Mouse (Mus musculus) cerebellum, postnatal 25 days (tissue): ENCODE measurements around the gene P2ry14.
"Not testable (repeated sequence)": the region's sequence is repeated elsewhere in the genome, so short reads cannot be mapped to it uniquely, and the experiment has no call there.

Experiments used
- DNase-seq, 2 experiments: peaks; one replicate each; pipeline ENCODE4 v3.0.0; 2021; ENCODE audit warnings: mixed read lengths in 2 of 2

P2ry14 gene

GRCm38 (mm10) chr3:59141507-59142305, 11.7 kb downstream of the P2ry14 start:
- no peak for DNase-seq

GRCm38 (mm10) chr3:59140941-59141340, 12.5 kb downstream of the P2ry14 start:
- DNase-seq, result not testable (repeated sequence)

- DNase-seq, result no peak
Observed at GRCm38 (mm10) chr3:59140115-59140514, 13.3 kb downstream of the P2ry14 start.

DNA sequence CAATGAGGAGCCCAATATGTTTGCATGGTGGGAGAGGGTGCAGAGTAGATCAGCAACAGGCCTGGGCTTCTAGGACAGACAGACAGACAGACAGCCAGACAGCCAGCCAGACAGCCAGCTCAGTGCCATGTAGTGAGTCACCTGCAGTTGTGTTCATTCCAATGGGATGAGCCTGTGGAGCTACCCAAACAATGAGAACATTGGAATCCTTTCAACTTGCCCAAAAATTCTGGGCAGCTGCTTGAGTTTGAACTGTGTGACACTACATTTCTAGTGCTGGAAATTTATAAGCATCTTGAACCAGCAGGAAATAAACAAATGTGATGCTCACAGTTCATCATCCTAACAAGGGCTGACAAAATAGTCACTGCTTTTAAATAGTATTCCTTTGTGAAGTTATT, 13.8 kb downstream of the P2ry14 start:
- no peak for DNase-seq

DNA sequence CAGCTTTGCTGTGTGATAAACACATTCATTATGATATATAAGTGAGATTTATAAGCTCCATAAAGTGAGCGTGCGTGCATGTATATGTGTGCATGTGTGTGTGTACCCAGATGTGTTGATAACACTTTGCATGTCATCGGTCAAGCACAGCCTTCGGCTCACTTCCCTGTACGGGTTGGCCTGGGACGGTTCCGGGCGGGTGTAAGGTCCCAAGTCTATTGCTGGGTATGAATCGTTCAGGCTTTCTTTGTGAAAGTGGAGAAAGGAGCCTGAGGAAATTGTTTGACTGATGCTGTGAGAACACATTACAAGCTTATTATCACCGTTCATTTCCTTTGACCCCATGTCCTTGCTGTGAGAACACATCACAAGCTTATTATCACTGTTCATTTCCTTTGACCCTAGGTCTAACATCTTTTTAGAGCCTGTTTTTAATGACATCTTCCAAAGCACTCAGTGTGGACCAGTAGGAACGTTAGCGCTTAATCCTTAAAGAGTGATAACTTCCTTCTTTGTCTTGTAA, 14.4 kb downstream of the P2ry14 start:
- no peak for DNase-seq

DNA sequence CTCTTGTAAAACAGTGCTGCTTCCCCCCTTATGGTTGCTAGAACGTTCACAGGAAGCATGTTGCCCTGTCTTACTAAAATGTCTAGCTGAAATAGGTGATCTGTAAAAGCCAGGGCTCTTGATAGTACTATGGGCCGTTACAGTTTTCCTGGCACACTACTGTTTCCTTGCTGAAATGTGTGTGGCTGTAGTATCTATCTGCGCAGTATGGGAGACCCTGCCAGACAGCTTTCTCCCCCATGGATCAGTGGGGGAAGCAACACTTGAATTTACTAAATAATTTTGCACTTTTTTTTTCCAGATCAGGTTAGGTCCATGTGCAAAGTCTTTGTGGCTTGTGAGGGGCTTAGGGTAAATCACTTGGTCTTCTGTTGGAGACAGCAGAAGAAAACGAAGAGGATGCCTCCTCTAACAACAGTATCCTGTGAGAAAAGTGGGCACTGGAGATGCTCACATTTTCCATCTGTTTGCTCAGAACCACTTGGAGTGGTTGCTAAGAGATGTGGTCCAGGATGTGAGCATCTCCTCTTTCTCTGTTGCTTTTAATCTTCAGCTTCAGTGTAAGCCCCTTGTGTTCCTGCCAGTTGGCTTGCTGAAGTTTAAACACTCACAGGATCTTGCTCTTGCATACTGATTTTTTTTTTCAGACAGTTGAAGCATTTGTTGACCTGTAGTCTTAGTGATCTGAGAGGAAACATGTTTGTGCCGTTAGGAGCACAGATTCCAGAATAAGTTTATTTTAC, 17.3 kb downstream of the P2ry14 start:
- DNase-seq, result no peak

DNA sequence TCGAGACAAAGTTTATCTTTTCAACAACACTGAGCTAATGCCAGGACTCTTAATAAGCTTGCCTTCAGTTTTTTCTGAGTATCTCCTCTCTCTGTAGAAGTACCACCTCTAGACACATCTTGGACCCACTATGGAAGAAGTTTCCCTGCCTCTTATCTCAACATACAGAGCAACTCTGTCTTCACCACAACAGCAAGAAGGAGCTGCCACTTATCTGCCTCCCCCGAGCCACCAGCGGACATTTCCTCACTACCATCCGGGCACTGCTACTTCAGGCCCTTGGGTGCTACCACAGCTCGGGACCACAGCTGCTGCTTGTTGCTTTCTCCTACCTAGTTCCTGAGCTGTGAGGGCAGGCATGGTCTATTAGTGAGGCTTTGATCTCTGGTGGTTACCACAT, 20.2 kb downstream of the P2ry14 start:
- no peak for DNase-seq

DNA sequence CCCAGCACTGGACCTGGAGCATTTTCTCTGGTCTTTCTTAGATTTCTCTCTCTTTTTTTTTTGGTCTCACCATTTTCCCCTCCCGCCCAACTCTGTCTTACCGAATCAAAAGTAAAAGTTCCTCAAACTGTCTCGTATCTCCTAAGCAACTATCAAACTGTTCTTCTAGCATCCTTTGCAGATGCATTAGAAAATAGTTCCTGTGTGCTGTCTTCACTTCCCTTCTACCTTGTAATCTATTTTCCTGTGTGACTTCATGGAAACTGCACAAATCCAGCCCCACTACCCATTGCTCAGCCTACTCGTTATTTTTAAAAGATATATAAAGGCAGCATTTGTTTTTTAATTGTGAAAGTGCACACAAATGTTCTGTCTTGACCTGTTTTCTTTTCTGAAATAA, 21.5 kb downstream of the P2ry14 start:
- DNase-seq, result no peak

GRCm38 (mm10) chr3:59131081-59131480, 22.3 kb downstream of the P2ry14 start:
- DNase-seq, result no peak

- no peak for DNase-seq
Observed at GRCm38 (mm10) chr3:59130431-59130830, 23.0 kb downstream of the P2ry14 start.

- DNase-seq, result no peak
Observed at GRCm38 (mm10) chr3:59129547-59129946, 23.9 kb downstream of the P2ry14 start.

DNA sequence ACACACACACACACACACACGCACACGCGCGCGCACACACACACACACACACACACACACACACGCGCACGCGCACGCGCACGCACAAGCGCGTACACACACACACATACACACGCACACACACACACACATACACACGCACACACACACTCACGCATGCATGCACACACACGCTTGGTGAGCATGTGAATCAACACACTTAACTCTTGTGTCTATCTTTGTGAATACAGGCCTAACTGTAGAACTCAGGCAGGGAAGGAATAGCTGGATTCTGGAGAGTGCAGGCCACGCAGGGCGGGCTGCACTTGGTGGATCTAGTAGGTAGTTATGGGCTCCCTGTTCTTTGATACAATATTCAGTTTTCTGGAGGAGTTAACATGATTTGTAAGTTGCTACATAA, 24.7 kb downstream of the P2ry14 start:
- DNase-seq, result no peak

- DNase-seq, result no peak
Observed at GRCm38 (mm10) chr3:59125783-59126555, 27.4 kb downstream of the P2ry14 start.

DNA sequence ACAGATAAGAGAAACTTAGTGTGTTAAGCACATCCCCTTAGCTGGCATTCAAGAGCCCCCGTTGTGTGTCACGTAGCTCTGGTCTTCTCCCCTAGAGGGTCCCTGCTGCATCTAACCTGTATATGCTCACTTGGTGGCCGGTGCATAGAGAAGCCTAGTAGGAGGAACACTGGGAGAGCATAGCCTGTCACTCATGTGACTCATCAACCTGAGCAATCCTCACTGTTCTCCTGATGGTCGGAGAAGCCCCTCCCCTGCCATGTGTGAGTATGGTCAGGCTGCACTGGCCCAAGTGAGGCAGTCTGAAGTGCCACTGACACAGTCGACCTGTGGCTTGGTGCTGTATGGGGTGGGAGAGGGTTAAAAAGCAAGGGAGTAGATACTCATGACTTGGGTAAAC, 28.4 kb downstream of the P2ry14 start:
- DNase-seq, result no peak

DNA sequence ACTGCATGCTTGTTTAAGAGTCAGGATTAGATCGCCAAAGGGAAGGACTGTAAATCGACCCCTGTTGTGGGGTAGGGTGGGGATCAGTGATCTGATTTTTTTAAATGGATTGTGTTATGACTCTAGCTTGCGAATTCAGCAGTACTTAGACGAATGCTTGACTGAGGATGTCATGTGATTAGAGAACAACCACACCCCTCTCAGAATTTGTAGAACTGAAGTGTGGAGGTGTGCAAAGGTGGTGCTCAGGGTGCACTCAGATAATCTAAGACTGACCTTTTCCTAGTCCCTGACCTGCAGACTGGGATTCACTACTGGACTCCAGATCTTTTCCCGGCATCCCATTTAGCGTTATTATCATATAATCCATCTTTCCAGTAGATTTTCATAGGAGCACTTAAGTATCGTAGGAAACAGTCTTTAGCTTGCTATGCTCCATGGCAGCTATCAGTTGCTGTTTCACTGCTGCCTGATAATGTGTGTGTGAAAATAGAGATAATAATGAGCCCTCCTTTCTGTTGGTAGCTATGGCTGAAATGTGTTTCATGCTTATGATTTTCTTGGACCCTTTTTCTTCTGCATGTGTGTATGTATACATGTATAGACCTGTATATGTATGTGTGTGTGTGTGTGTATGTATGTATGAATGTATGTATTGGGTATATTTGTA, 31.5 kb downstream of the P2ry14 start:
- no peak for DNase-seq

DNA sequence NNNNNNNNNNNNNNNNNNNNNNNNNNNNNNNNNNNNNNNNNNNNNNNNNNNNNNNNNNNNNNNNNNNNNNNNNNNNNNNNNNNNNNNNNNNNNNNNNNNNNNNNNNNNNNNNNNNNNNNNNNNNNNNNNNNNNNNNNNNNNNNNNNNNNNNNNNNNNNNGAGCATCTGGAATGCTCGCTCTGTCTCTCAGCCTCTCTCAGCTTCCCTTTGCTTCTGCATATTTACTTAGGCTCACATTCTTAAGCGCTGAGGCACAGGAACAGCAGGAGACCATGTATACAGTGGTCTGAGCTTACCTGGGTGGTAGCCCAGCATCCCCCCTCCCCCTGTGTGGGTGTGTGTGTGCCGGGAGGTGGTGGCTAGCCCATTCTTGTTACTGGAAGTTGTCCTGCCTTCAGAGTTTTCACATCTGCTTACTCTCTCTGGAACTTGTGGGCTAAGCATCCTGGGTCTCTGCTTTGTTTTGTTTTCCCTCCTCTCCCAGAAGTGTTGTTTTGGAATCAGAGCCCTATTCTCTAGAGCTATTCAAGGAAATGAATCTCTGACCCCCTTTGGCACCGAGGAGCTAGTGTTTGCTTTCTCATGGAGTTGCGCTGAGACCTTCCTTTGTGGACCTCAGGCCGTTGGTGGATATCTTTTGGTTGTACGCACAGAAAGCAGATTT, 32.2 kb downstream of the P2ry14 start:
- no peak for DNase-seq

DNA sequence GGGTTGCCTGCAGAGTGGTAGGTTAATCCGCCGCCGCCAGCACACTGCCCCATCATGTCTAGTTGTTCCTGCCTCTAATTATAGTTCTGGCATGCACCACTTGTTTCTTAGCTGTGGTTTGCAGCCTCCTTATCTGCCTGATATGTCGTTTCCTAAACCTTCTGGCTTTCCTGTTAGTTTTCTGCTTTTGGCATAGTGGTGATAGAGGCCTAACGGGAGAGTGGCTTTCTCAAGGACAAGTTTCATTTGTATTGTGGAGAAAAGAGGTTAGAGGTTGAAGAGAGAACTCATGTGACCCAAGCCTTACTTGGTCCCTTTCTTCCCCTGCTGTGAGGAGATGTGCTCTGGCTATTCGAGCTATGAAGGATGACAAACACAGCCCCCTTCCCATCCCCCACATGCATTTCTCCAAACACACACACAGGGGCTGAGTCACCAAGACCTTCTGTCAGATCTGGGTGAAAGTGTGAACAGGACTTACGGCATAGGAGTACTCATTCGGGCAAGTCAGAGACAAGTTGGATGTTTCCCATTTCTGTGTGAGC, 39.4 kb downstream of the P2ry14 start:
- DNase-seq, result no peak

DNA sequence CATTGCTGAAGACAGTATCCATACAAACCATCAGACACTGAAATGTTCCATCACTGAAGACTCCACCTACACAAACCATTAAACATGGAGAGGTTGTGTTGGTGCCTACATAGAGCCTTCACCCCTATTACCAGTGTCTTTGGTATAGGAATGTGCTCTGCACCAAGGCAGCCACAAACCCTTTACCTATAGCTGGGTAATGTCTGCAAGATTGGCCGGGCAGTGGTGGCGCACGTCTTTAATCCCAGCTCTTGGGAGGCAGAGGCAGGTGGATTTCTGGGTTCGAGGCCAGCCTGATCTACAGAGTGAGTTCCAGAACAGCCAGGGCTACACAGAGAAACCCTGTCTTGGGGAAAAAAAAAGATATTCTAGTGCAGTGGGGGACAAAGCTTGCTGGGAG, 40.1 kb downstream of the P2ry14 start:
- DNase-seq, result not testable (repeated sequence)

GRCm38 (mm10) chr3:59111944-59112343, 41.5 kb downstream of the P2ry14 start:
- DNase-seq, result no peak

DNA sequence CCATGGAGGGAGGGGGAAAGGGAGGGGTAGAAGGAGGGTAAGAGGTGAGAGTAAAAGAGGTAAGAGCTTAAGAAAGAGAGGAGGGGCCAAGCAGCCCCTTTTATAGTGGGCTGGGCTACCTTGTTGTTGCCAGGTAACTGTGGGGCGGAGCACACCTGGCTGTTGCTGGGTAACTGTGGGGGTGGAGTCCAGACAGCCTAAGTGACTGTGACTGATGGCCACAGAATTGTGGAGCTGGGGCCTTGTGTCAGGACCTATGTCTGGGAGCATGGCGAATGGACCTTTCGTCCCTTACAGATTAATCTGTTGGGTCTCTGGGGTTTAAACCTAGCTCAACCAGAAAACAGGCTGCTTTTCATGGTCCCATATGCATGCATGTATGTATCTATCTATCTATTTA, 43.6 kb downstream of the P2ry14 start:
- not testable (repeated sequence) for DNase-seq

GRCm38 (mm10) chr3:59107439-59107838, 46.0 kb downstream of the P2ry14 start:
- no peak for DNase-seq

GRCm38 (mm10) chr3:59104462-59104861, 49.0 kb downstream of the P2ry14 start:
- DNase-seq, result no peak
